Mouse (Mus musculus) layer of hippocampus, postnatal 25 days (tissue): ENCODE measurements around the gene Abcb5. TPM values are rescaled to one million over a fixed set of nuclear protein-coding genes. Genes with fewer than 3 reads are reported as not detected.

Source experiments
- DNase-seq, 2 experiments: peaks; one replicate each; pipeline ENCODE4 v3.0.0; 2022; ENCODE audit warnings: mixed read lengths in 2 of 2, low spot score in 1 of 2; ENCODE audit errors: extremely low spot score in 1 of 2
- total RNA-seq, 2 experiments: library from RNA; stranded (reverse); gene quantifications; 2 replicates each; pipeline ENCODE4 v1.2.3; 2021

The Abcb5 gene
- total RNA-seq, 2 experiments from 2014 or later, result not detected

DNA sequence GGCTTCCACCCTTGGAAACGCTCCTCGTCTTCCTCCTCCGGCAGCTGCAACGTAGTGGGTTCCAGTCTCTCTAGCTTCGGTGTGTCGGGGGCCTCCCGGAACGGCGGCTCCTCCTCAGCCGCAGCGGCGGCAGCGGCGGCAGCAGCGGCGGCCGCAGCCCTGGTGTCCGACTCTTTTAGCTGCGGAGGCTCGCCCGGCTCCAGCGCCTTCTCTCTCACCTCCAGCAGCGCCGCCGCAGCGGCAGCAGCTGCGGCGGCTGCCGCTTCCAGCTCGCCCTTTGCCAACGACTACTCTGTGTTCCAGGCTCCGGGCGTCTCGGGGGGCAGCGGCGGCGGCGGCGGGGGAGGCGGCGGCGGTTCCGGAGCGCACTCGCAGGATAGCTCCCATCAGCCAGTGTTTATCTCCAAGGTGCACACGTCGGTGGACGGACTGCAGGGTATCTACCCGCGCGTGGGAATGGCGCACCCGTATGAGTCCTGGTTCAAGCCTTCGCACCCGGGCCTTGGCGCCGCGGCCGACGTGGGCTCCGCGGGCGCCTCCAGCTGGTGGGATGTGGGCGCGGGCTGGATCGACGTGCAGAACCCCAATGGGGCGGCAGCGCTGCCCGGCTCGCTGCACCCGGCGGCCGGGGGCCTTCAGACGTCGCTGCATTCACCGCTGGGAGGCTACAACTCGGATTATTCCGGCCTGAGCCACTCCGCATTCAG lies 117.6 kb downstream of the Abcb5 start:
- DNase-seq, result no peak

DNA sequence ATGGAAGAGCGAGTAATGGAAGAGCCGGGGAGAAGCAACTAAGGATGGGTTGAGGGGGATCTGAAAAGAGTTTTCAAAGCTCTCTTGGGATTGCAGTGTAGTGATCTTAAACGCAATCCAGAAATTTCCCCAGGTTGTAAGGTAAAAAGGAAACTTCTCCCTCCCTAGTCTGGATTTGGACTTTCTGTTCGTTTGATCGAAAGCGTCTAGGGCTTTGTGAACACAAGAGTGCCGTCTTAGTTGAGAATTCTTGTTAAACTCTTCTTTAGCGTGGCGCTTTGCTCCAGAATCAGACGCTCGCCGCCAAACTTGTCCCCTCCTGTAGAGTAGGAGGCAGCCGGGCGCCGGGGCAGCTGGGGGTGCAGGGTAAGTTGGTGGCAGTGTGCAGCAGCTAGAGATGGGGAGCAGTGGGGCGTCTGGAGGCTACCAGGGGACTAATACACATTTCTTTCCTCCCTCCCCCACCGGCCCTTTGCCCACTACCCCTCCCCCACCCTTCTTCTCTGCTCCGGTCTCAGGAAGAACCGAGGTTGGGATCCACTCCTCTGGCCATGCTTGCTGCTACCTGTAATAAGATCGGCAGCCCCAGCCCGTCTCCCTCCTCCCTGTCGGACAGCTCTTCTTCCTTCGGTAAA lies 118.2 kb downstream of the Abcb5 start:
- no peak for DNase-seq

DNA sequence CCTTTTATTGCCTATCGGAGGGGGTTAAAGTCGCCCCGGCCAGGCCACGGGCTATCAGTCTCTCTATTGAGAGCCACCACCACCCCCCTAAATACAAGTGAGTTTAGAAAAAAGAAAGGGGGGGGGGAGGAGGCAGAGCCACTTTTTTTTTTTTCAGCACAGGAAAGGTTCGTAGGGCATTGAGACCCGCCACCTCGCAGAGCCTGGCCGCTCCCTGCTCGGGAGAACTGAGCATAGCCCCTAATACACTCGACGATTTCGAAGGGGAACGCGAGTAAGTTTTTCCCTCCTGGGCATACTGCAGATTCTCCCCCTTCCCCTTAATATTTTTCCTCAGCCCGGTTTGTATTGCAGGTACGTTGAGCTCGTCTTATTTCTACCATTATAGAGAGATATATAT lies 118.8 kb downstream of the Abcb5 start:
- DNase-seq, result no peak

- no peak for DNase-seq
These were observed 119.4 kb downstream of the Abcb5 start for GRCm38 (mm10) chr12:118846649-118847321.

DNA sequence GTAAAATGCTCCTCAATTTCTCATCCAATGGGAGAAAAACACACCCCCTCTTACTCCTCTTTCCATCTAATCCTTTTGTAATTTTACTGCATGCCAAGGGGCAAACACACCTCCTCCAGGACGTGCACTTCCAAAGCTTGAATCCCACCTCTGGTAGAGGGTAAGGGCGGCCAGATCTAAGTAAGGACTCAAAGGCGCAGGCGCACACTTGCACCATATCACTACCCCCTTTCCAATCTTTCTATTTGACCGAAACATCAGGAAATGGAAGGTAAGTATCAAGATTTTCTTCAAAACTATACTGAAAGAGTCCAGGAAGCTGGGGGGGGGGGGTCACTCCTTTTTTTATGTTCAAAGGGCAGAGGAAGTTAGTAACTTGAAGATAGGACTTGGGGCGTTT lies 120.0 kb downstream of the Abcb5 start, which contains the start of gene Sp8:
Gene Sp8 (plus strand): TSS at position 109 of the 400 bp plus-strand sequence.
- DNase-seq, result no peak

GRCm38 (mm10) chr12:118845351-118845750 lies 120.9 kb downstream of the Abcb5 start:
- no peak for DNase-seq

DNA sequence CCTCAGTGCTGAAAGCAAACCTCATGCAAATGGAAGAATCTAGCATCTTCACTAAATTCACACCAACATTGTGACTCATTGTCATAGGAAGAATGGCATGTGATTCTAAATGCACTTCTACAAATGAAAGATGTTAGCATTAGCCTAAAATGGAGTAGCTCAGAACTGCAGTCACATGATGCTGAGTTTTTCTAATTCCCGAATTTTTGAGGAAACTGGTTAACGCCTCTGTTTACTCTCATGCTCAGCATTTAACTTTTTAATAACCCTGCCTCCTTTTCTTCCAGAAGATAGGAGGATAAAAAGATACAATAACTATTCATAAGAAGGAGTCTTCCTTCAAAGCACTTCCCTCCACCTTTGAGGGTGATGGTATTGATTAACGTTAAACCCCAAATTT lies 121.4 kb downstream of the Abcb5 start:
- no peak for DNase-seq

- no peak for DNase-seq
These were observed 122.1 kb downstream of the Abcb5 start for GRCm38 (mm10) chr12:118844111-118844510.

DNA sequence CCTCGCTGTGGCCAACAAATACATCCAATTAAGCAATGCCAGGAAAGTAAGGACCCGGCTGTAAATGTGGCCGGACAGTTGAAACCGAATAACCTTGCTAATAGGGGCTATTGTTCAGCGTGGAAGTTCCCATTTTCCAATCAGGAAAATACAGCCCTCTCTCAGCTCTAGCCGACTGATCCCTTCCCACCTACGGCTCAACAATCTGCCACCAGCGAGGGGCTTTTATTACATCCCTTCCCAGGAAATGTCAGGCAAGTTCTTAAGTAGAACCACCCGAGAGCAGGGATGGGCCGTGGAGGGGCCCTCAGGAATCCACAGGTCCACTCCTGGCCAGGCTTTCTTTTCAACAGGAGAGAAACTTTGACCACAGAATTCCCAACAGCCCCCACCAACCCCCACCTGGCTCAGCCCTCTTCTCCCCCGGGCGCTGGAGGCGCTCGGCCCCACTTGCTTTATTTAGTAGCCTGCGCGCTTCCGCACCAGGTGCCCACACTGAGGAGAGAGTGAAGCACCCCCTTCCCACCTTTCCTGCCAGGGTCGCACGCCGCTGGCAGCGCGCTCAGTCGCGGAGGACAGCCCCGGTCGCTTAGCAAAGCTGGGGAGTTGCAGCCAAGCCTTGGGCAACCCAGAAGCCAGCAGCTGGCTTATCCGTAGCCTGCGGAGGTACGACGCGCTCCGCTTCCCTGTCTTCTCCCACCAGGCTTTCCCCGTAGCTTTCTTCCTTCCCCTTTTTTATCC lies 123.4 kb downstream of the Abcb5 start:
- DNase-seq, result no peak

GRCm38 (mm10) chr12:118841971-118842550 lies 124.2 kb downstream of the Abcb5 start:
- DNase-seq, result no peak

DNA sequence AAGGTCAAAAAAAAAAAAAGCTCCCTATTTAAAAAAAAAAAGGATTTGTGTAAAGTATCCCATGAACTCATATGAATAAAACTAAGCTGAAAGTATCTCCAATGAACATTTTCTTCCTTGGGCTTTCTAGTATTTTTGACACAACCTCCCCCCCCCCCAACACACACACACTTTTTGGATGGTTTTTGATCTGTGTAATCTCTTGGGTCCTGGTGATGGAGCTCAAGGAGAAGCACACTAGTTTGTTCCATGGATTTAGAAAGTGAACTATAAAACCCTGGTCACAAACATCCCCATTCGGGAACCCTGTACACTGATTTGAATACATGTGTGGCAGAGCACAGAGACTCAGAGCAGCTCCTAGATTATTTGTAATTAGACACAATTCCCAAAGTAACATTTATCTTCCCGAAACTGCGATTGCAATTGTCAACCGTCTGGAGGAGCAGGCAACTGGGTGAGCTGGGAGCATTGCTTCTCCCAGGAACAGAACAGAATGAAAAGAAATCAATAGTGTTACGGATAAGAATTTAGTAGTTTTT lies 124.8 kb downstream of the Abcb5 start:
- no peak for DNase-seq

- no peak for DNase-seq
These were observed 125.4 kb downstream of the Abcb5 start for GRCm38 (mm10) chr12:118840861-118841260.

GRCm38 (mm10) chr12:118840301-118840700 lies 125.9 kb downstream of the Abcb5 start:
- no peak for DNase-seq

GRCm38 (mm10) chr12:118839398-118839797 lies 126.8 kb downstream of the Abcb5 start:
- DNase-seq, result no peak

- DNase-seq, result no peak
These were observed 128.0 kb downstream of the Abcb5 start for GRCm38 (mm10) chr12:118838260-118838659.

DNA sequence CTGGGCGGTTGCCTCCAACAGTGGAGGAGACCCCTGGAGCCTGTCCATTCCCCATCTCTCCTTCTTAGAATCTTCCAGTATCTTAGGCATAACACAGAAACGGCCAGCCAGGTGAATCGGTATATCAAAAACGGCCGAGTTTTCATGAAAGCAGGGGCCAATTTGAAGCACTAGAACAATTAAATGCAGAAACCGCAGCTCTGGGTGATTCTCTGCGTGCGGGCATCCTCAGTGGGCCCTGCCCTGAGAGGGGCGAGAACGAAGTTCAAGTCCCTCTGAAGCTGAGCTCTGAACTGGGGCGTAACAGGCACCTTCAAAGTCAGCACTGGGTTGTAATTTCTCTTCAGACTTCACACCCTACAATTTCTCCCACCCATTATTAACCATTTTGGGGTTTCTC lies 128.9 kb downstream of the Abcb5 start:
- DNase-seq, result no peak

DNA sequence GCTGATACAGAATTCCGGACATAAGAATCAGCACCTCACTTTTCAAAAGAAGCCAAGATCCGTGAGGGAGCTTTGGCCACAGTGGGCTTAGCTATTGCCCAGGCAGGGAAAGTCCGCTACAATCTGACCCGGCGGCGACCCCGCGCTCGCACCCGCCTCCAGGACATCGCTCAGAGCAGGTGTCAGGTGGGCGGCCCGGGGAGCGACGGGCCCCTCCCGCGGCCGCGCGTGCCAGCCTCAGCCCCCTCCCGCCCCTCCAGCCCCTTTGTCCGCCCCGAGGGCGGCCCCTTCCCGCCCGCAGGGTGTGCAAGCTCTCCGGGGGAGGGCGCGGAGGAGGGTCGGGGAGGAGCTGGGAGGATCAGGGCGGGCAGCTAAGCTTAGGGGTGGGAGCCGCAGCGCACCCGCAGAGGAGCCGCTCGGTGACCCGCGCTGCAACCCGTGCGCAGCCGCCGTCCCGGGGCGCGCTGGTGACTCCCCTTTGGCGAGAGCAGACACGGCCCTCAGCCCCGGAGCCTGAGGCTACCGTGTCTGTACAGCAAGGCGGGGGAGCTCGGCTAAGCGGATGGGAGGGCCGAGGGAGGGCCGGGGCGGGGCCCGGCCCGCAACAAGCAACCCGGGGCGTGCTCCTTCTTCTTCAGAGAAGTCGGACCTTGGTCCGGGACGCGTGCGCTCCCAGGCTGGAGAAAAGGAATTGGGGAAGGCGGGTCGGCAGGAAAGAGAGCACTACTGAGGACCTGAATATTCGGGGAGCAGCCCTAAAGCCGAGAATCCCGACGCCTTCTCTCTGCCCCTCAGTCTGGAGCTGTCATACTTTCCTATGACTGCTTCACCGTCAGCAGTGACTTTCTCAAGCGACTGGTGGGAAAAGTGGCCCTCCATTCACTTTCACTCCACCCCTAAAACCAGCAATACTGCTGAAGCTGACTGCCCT lies 129.5 kb downstream of the Abcb5 start:
- no peak for DNase-seq

DNA sequence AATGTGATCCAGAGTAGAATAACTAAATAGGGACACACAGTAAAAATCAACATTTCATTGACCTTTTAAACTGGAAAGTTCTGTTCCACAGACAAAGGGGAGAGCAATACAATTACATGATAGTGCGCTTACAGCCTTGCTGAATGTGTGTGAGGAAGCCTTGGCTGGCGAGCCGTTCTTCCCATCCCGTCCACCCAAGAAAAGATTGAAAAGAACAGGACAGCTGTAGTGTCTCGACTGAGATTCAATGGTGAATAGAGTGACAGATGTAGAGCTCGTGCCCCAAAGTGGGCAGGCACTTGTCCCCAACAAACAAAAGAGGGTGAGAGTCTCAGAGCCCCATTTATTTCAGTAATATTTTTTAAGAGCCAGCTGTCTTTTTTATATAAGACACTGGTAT lies 136.3 kb downstream of the Abcb5 start:
- no peak for DNase-seq
